Mouse (Mus musculus) cerebral cortex, adult 2 months (tissue): ENCODE results near the gene Krtap3-1.

Experiments
- WGBS: fragments of 180-500 bp; shearing (Covaris S2); methylation state at CpG from one replicate; pipeline ENCODE4 v1.1.7; 2018; 5-methylcytosine and 5-hydroxymethylcytosine counted together

The Krtap3-1 gene

DNA sequence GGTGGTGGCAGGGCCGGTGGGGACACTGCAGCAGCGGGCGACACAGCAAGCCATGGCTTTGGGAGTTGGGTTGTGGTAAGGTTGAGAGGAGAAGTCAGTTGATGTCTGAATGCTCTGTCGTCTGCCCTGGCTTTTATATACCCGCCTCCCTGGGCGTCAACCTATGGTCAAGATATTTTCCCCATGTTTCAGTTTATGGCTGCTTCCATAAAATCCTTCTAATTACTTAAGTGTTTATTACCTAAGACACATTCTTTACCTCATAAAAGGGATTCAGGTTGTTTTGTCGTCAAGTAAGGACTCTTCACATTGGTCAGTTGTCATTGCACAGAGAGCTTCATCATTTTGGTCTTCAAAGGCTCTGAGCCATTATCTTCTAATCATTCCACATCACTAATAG lies at the start of gene Krtap3-1:
Gene Krtap3-1 (minus strand): TSS at position 101 of the 400 bp plus-strand sequence.
- WGBS, result 93% methylated on average over 7 of the region's 7 CpGs

DNA sequence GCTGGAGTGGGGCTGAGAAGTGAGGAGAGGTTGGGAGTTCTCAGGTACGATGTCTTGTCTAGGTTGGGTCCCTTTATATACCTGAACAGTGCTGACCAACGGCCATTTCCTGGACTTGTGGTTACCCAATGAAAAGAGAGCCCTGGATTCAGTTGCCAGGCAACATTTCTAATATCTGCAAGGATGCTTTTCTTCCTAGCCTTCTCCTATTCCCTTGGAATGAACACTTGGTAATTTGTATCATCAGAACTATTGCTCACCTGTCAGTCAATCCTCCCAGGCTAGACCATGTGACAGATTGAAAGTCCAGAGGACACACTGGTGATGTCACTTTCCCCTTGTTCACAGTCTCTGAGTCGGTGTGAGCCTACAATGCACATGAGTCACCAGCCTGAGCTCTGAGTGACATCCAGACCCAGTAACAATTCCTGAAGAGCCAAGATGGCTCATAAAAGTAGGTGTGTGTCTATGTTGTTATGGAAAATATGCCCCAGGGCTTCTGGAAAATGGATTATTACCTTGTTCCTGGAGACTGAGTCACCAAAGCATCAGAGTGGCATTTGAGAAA lies 48.5 kb upstream of the Krtap3-1 start, which contains the start of gene Krtap2-4:
Gene Krtap2-4 (minus strand): TSS at position 51 of the 568 bp plus-strand sequence.
- 57% methylated on average over 3 of the region's 3 CpGs for WGBS

GRCm38 (mm10) chr11:99610089-99610488 lies 43.7 kb upstream of the Krtap3-1 start, which contains the start of gene Gm11937:
TSS of gene Gm11937 (minus strand) at chr11:99610189.
- WGBS, result 62% methylated on average over 1 of the region's 2 CpGs

- WGBS, result 40% methylated on average over 1 of the region's 1 CpGs
Observed at GRCm38 (mm10) chr11:99609126-99609525, 42.7 kb upstream of the Krtap3-1 start.

GRCm38 (mm10) chr11:99603208-99603607 lies 36.8 kb upstream of the Krtap3-1 start, which contains the start of gene Gm11938:
TSS of gene Gm11938 (minus strand) at chr11:99603308.
- WGBS, result 83% methylated on average over 1 of the region's 1 CpGs

DNA sequence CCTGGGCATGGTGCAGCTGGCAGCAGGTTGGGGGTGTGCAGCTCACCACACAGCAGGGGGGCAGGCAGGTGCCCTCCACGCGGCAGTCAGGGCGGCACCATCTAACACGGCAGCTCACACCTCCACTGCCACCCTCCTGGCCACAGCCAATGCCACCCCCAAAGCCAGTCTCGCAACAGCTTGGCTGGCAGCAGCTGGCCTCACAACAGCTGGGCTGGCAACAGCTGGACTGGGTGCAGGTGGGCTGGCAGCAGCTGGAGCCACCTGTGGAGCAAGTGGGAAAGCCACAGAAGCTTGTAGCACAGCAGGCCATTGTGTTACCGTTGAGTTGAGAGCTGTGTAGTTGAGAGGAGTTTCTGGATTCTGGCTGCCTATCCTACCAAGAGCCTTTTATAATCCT lies 31.3 kb upstream of the Krtap3-1 start, which contains the start of gene Krtap9-3:
Gene Krtap9-3 (minus strand): TSS at position 364 of the 400 bp plus-strand sequence.
- 69% methylated on average over 6 of the region's 6 CpGs for WGBS

DNA sequence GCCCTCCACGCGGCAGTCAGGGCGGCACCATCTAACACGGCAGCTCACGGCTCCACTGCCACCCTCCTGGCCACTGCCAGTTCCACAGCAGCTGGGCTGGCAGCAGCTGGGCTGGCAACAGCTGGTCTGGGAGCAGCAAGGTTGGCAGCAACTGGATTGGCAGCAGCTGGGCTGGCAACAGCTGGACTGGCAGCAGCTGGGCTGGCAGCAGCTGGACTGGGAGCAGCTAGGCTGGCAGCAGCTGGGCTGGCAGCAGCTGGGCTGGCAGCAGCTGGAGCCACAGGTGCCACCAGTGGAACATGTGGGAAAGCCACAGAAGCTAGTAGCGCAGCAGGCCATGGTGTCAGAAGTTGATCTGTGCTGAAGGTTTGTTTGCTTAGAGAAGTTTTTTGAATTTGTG lies 24.6 kb upstream of the Krtap3-1 start, which contains the start of gene Krtap1-3:
Gene Krtap1-3 (minus strand): TSS at position 359 of the 400 bp plus-strand sequence.
- 86% methylated on average over 6 of the region's 6 CpGs for WGBS

- WGBS, result 51% methylated on average over 7 of the region's 7 CpGs
Observed at GRCm38 (mm10) chr11:99585096-99585495, 18.7 kb upstream of the Krtap3-1 start.

- WGBS, result 86% methylated on average over 5 of the region's 5 CpGs
Observed at GRCm38 (mm10) chr11:99583245-99583704, 16.8 kb upstream of the Krtap3-1 start, which contains the start of gene Krtap1-4. TSS of gene Krtap1-4 (minus strand) at chr11:99583654.

GRCm38 (mm10) chr11:99581564-99581963 lies 15.1 kb upstream of the Krtap3-1 start:
- WGBS, result 44% methylated on average over 6 of the region's 6 CpGs

GRCm38 (mm10) chr11:99581051-99581450 lies 14.6 kb upstream of the Krtap3-1 start:
- 92% methylated on average over 5 of the region's 5 CpGs for WGBS

- whole genome bisulfite sequencing, result 82% methylated on average over 6 of the region's 6 CpGs
Observed at GRCm38 (mm10) chr11:99580636-99581035, 14.2 kb upstream of the Krtap3-1 start, which contains the start of gene Krtap1-5. TSS of gene Krtap1-5 (minus strand) at chr11:99581016.

DNA sequence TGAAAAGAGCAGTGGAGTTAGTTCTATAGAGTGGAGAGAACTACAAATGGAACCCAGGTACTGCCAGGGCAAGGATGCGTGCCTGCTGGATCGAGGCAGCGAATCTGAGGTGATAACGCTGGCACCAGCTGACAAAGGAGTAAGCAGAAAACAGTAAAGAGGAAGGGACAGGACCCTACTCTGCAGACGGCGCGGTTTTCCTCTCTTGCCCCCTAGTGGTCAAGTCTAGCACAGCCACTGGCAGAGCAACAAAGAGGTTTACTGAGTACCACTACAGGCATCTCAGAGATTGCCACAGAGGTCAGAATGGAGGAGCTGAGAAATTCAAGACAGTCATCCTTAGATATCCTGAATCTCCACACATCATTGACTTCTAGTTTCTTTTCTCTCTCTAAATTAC lies 7.7 kb upstream of the Krtap3-1 start:
- WGBS, result 7% methylated on average over 7 of the region's 7 CpGs

DNA sequence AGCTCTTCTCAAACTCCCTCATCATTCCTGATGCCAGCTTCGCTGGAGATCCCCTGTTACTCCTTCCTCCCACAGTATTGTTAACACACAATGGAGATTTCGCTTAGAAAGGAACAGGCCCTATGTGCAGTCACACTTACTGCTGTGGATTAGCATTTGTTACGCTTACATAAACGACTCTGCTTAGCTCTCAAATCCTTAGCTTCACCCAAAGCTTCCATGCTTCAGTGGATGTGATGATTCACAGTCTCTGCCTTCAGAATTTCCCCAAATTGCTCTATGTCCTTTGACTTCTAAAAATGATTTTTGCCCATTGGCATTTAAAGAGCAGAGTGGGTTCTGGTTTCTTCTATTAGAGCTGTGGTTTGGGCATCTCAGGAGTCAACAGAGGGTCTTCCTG lies 6.7 kb upstream of the Krtap3-1 start:
- WGBS, result 39% methylated on average over 4 of the region's 4 CpGs

DNA sequence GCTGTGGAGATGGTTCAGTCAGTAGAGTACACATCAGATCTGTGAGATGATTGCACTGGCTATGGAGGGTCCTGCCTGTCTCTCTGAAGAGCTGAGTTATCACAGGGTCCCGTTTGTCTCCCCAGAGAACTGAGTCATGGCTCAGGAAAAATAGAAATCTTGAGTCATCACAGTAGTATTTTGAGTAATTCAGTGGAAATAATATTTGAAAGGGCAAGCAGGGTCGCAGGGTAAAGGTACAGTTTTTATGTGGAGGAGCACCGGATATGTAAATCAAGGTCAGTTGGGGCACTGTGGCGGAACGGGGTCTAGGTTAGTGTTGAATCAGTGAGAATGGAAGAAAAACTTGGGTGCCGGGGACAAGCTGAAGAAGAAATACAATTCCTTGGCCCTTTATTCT lies 3.9 kb downstream of the Krtap3-1 start:
- 81% methylated on average over 6 of the region's 6 CpGs for WGBS

DNA sequence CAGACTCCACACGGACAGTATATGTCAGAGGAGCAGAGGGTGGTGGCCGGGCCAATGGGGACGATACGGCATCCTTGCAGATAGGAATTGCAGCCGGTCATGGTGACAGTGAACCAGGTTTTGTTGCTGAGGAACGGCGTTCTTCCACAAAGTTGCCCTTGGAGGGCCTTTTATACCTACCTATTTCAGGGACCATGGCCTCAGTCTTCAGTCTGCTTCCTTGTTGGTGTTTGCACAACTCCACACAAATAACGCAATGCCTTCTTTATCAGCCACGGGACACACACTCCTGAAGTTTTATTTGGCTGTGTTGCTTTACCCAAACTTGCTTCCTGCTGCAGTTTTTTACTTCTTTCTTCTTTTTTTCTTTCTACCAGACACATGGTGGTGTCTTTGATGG lies 7.1 kb downstream of the Krtap3-1 start, which contains the start of gene Gm11939:
Gene Gm11939 (minus strand): TSS at position 101 of the 400 bp plus-strand sequence.
- WGBS, result 89% methylated on average over 9 of the region's 9 CpGs

GRCm38 (mm10) chr11:99557976-99558745 lies 8.3 kb downstream of the Krtap3-1 start:
- WGBS, result 48% methylated on average over 3 of the region's 3 CpGs

- 85% methylated on average over 2 of the region's 2 CpGs for WGBS
Observed at GRCm38 (mm10) chr11:99556753-99557152, 9.7 kb downstream of the Krtap3-1 start, which contains the start of gene Krtap3-2. TSS of gene Krtap3-2 (minus strand) at chr11:99556853.

DNA sequence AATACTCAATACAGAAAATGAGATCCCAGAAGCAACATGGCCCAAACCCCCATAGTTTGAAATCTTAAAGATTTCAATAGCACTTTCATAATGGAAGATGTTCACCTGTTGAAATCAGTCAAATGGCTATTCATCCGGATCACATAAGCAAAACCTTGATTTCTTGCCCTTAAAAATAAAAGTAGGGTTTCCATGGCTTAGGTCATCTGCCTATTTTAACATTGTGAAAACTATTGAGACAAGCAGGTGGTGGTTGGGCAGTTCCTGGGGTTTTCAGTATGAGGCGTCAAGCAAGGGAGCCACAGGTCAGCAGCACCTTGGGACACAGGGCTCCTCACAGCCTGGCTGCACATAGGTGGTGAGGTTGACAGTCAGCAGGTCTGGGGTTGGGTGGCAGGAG lies 10.2 kb downstream of the Krtap3-1 start:
- 94% methylated on average over 2 of the region's 2 CpGs for WGBS

- WGBS, result 57% methylated on average over 4 of the region's 4 CpGs
Observed at GRCm38 (mm10) chr11:99550765-99551164, 15.7 kb downstream of the Krtap3-1 start, which contains the start of gene Krtap3-3. TSS of gene Krtap3-3 (minus strand) at chr11:99550865.

- 46% methylated on average over 9 of the region's 9 CpGs for WGBS
Observed at GRCm38 (mm10) chr11:99539721-99540120, 26.7 kb downstream of the Krtap3-1 start.

GRCm38 (mm10) chr11:99521288-99521860 lies 45.1 kb downstream of the Krtap3-1 start, which contains the start of gene Krt39:
TSS of gene Krt39 (minus strand) at chr11:99521338.
- 84% methylated on average over 13 of the region's 13 CpGs for WGBS
